Mouse (Mus musculus) R1 (cell line): ENCODE measurements around the gene Pik3cg.
A peak's percentile ranks its signal among the peaks of the same experiment; 100 is the strongest.

Experiments used
- DNase-seq: peaks from one replicate; pipeline ENCODE4 v3.0.0-alpha.2; 2018; ENCODE audit warnings: low read depth, low spot score

Pik3cg gene

GRCm38 (mm10) chr12:32201070-32201585 is 7.3 kb downstream of the Pik3cg start:
- no peak for DNase-seq

GRCm38 (mm10) chr12:32200387-32201069 is 7.9 kb downstream of the Pik3cg start:
- no peak for DNase-seq

- DNase-seq = no peak
Measured at GRCm38 (mm10) chr12:32199422-32199821, 9.0 kb downstream of the Pik3cg start.

GRCm38 (mm10) chr12:32198025-32198424 is 10.4 kb downstream of the Pik3cg start:
- no peak for DNase-seq

GRCm38 (mm10) chr12:32195000-32195399 is 13.5 kb downstream of the Pik3cg start:
- no peak for DNase-seq

- DNase-seq = no peak
Measured at GRCm38 (mm10) chr12:32194358-32194757, 14.1 kb downstream of the Pik3cg start.

GRCm38 (mm10) chr12:32190927-32191326 is 17.5 kb downstream of the Pik3cg start:
- no peak for DNase-seq

GRCm38 (mm10) chr12:32187668-32188236 is 20.7 kb downstream of the Pik3cg start:
- DNase-seq = no peak

GRCm38 (mm10) chr12:32186627-32187255 is 21.7 kb downstream of the Pik3cg start:
- no peak for DNase-seq

- no peak for DNase-seq
Measured at GRCm38 (mm10) chr12:32184874-32185273, 23.6 kb downstream of the Pik3cg start.

- DNase-seq = peak; percentile 6
Measured at GRCm38 (mm10) chr12:32183584-32183983, 24.9 kb downstream of the Pik3cg start.

GRCm38 (mm10) chr12:32182632-32183419 is 25.6 kb downstream of the Pik3cg start:
- DNase-seq = no peak

- DNase-seq = no peak
Measured at GRCm38 (mm10) chr12:32181885-32182284, 26.6 kb downstream of the Pik3cg start.

- no peak for DNase-seq
Measured at GRCm38 (mm10) chr12:32174437-32174836, 34.0 kb downstream of the Pik3cg start.

GRCm38 (mm10) chr12:32172826-32173225 is 35.6 kb downstream of the Pik3cg start:
- DNase-seq = no peak

GRCm38 (mm10) chr12:32169164-32169563 is 39.3 kb downstream of the Pik3cg start:
- peak; percentile 41 for DNase-seq

- no peak for DNase-seq
Measured at GRCm38 (mm10) chr12:32168751-32169150, 39.7 kb downstream of the Pik3cg start.

GRCm38 (mm10) chr12:32163706-32164105 is 44.8 kb downstream of the Pik3cg start:
- no peak for DNase-seq

GRCm38 (mm10) chr12:32158757-32159156 is 49.7 kb downstream of the Pik3cg start:
- DNase-seq = no peak

- DNase-seq = no peak
Measured at GRCm38 (mm10) chr12:32146606-32147005, 61.9 kb downstream of the Pik3cg start.

GRCm38 (mm10) chr12:32145651-32146050 is 62.8 kb downstream of the Pik3cg start:
- no peak for DNase-seq

GRCm38 (mm10) chr12:32144513-32144912 is 63.9 kb downstream of the Pik3cg start:
- peak; percentile 52 for DNase-seq
